Mouse (Mus musculus) bone marrow, adult 2 months (tissue): Measurements from ENCODE around the gene Ssna1. TPM values are rescaled to one million over a fixed set of nuclear protein-coding genes. Genes with fewer than 3 reads are reported as not detected.

Source experiments
- H3K27ac ChIP-seq: fragments of 200-500 bp; 2 replicates; pipeline ENCODE4 v1.5.1; 2012; ENCODE audit warnings: low read depth, mild to moderate bottlenecking, control low read depth, inconsistent platforms, low read length; ENCODE audit not compliant: control insufficient read depth, poor library complexity, insufficient read depth
- H3K4me1 ChIP-seq: fragments of 200-500 bp; 2 replicates; pipeline ENCODE4 v1.6.1; 2011; ENCODE audit warnings: low read length; ENCODE audit not compliant: control insufficient read depth, insufficient read depth
- H3K4me3 ChIP-seq: fragments of 200-500 bp; replicated peaks from 2 replicates; pipeline ENCODE3; 2011; ENCODE audit warnings: mild to moderate bottlenecking, low read depth, low read length, control low read depth; ENCODE audit not compliant: control insufficient read depth
- CTCF ChIP-seq: fragments of 200-500 bp; IDR thresholded peaks from 2 replicates; pipeline ENCODE4 v1.5.1; 2011; ENCODE audit warnings: low read length, control low read depth; ENCODE audit not compliant: control insufficient read depth, insufficient read depth
- POLR2A ChIP-seq: fragments of 200-500 bp; IDR thresholded peaks from 2 replicates; pipeline ENCODE4 v1.6.1; 2011; ENCODE audit warnings: low read depth, mild to moderate bottlenecking, control low read depth, low read length, borderline replicate concordance; ENCODE audit not compliant: control insufficient read depth
- WGBS: fragments of 180-500 bp; shearing (Covaris S2); methylation state at CpG from one replicate; pipeline ENCODE4 v1.1.7; 2018; 5-methylcytosine and 5-hydroxymethylcytosine counted together
- polyA plus RNA-seq: library from polyadenylated mRNA; stranded (reverse); fragments of >200 nt; gene quantifications from 2 replicates; pipeline ENCODE4 v1.2.4, GENCODE M21; 2011; ENCODE audit warnings: low replicate concordance; ENCODE audit not compliant: missing spikeins, insufficient read depth, insufficient read length

The Ssna1 gene
- polyA plus RNA-seq, 1 experiment, result 65.8 TPM

DNA sequence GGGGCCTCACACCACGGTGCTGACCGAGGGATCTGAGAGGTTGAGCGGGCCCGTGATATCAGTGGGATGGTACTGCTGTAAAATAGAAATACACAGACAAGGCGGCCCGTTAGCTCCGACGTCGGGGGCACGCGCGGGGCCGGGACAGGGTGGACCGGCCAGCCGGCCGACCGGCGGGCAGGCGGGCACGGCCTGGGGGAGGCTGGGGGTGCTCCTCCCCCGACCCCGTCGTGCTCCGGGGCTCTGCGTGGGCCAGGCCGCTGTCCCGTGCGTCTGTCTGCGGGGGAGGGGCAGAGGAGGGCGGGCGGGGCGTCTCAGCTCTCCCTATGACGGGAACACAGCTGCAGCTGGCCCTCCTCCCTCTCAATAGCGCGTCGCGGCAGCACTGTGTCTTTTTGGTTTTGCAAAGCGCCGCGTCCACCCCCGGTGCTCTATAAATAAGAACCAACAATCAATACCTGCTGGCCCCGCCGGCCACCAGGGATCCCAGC, 19.9 kb upstream of the Ssna1 start:
- no peak overlapping the region for H3K4me3 ChIP-seq

DNA sequence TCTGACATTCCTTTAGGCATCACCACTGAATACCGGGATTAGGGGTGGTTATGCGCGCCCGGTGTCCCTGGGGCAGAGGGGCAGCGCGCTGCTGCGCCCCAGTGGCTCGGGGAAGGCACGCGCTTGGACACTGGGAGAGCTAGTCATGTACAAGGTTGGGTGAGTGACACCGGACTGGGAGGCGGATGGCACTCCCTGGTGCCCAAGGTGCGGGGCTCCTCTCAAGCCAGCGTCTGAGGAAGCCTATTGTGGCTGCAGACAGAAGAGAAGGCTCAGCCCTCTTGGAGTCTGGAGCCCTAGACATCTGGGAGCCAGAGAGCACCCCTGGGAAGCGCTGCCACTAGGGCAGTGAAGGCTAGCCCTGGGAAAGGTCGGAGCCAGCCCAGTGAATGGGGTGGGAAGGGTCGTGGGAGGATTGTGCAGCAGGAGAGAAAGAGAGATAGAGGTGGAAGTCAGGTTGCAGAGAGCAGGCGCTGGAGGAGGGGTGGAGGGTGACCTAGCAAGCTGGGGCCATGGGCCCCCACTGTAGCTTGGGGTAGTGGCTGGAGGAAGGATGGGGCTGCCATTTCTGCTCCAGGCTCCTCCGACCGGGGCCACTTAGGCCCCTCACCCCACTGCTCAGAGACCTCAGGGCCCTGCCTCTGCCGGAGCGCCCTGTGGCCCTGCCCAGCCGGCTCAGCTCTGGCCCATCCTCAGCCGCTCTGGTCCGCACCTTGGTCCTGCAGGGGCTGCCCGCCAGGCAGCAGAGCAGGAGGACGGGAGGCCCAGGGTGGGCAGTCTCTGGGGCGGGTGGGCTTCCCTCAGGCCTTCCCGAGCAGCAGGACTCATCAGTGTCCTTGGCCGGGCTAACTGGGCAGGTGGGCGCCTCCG, 19.2 kb upstream of the Ssna1 start:
- WGBS, result 10% methylated on average over 32 of the region's 32 CpGs
- TF ChIP-seq CTCF (no peak), POLR2A (no peak)
- Histone ChIP-seq H3K4me3 (no peak overlapping the region), H3K4me1 (no peaks in the 10 kb centered on the region), H3K27ac (no peak overlapping the region)

More for the DNA sequence above, 19.9 kb upstream of the Ssna1 start:
- Histone ChIP-seq H3K27ac (no peak overlapping the region), H3K4me1 (no peaks in the 10 kb centered on the region)
- TF ChIP-seq CTCF, result no peak
- no peak for TF ChIP-seq POLR2A
- WGBS, result 8% methylated on average over 43 of the region's 43 CpGs

DNA sequence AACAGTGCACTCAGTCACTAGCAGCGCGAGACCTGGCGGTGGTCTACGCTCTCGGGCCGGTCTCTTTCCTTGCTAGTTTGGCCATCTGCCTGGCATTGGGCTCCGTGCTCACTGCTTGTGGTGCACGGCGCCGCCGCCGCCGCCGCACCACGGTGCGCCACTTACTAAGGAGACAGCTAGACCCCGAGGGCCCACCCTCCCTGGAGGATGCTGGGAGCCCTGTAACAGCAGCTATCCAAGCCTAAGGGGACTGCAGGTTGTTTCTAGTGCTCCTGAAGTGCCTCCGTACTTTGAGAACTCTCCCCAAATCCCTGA, 18.5 kb upstream of the Ssna1 start:
- no peak for TF ChIP-seq POLR2A
- TF ChIP-seq CTCF, result no peak
- no peak overlapping the region for H3K27ac ChIP-seq
- no peaks in the 10 kb centered on the region for H3K4me1 ChIP-seq
- no peak overlapping the region for H3K4me3 ChIP-seq
- WGBS, result 4% methylated on average over 18 of the region's 18 CpGs

DNA sequence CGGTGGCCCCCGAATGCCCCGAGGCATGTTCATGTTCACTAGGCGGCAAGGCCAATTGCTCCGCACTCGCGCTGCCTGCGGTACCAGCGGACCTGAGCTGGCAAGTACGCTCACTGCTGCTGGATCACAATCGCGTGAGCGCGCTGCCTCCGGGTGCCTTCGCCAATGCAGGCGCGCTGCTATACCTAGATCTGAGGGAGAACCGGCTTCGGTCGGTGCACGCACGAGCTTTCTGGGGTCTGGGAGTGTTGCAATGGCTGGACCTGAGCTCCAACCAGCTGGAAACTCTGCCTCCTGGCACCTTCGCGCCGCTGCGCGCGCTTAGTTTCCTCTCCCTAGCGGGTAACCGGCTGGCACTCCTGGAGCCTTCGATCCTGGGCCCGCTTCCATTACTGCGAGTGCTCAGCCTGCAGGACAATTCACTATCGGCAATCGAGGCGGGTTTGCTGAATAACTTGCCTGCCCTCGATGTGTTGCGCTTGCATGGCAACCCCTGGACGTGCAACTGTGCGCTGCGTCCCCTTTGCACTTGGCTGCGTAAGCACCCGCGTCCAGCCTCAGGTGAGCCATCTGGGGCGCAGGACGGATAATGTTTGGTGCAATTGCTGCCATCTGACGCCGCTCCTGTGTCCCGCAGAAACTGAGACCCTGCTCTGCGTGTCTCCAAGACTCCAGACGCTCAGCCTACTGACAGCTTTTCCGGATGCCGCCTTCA, 18.0 kb upstream of the Ssna1 start:
- no peak for TF ChIP-seq CTCF
- no peak for TF ChIP-seq POLR2A

DNA sequence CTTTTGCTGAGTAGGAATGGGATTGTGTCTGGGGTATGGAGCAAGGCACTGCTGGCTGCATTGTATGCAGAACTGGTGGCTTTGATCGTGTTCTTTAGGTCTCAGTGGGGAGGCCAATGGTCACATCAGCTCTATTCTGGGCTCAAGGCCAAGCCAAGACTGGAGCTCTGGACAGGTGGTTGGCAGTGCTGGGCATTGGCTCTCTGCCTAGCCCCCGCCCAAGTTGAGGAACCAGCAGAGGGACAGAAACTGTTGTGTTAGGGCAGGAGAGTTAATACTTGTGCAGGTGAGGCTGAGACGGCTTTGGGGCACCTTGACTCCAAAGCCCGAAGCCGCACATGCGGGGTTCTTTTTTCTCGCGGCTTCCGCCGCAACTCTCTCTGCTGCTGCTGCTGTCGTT, 17.4 kb upstream of the Ssna1 start, which contains the start of gene Lrrc26:
TSS of gene Lrrc26 (plus strand) at position 265 of the 400 bp plus-strand sequence.
- 6% methylated on average over 11 of the region's 11 CpGs for WGBS
- TF ChIP-seq POLR2A (no peak), CTCF (no peak)
- no peak within 1 kb of the TSS for H3K4me3 ChIP-seq
- H3K27ac ChIP-seq, result no peak within 1 kb of the TSS
- no peaks in the 10 kb centered on the region for H3K4me1 ChIP-seq

More for the DNA sequence above, 18.0 kb upstream of the Ssna1 start:
- no peak overlapping the region for H3K27ac ChIP-seq
- H3K4me3 ChIP-seq, result no peak overlapping the region
- H3K4me1 ChIP-seq, result no peaks in the 10 kb centered on the region
- WGBS, result 3% methylated on average over 54 of the region's 54 CpGs

DNA sequence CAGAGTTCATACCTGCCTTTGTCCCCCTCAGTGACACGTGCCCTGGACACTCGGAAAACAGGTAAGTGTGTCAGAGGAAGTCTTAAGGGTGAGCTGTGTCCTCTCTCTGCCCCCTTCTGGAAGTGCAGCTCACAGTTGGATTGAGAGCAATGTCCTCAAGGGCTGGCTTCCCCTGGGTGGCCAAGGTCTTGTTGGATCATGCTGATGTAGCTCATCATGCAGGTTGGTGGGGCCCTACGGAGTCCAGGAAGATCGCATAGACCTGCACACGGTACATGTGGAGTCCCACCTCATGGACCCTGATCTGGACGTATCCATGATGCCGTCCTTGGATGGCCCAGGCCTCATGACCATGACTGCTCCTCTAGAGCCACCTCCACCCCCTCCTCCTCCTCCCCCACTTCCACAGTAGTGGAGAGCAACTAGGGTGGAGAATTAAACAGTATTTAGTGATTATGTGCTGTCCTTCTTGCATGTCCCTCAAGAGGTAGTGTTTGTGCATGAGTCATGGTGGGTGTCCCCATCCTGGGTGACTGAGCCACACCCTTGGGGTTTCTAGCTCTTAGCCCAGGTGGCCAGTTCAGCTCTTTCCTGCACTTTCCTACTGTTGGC, 16.6 kb upstream of the Ssna1 start:
- H3K27ac ChIP-seq, result no peak overlapping the region
- H3K4me1 ChIP-seq, result no peaks in the 10 kb centered on the region
- H3K4me3 ChIP-seq, result no peak overlapping the region
- TF ChIP-seq CTCF (no peak), POLR2A (no peak)
- WGBS, result 85% methylated on average over 7 of the region's 7 CpGs

DNA sequence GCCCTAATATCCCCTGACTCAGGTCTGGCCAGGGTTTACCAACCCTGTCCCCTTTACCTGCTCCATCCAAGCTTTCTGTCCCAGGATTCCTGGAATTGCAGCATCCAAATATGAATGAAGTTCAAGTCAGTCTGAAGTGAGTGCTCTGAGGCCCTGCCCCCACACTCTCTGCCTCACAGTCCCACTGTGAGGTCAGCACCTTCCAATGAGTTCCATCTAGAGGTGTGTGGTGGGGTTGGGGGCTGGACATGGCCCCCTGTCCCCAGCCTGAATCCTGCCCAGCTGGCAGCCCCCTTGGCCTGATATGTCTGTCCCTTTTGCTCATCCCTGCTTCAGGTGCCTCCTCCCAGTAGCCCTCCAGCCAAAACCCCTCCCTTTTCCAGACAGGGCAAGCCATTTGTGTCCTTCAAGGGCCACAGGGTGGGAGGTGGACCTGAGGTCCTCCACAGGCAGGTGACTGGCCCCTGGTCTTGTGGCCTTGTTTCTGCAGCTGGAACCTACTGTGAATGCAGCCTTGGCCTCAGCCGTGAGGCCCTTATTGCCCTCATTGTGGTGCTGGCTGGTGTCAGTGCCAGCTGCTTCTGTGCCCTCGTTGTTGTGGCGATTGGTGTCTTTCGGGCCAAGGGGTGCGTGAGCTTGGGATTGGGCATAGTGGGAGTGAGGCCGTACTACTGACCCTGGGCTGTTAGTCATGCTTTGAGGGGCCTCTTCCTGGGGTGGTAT, 15.8 kb upstream of the Ssna1 start, which contains the start of gene Tmem210:
TSS of gene Tmem210 (plus strand) at position 219 of the 723 bp plus-strand sequence.
- Histone ChIP-seq H3K4me3 (no peak within 1 kb of the TSS), H3K4me1 (no peaks in the 10 kb centered on the region), H3K27ac (no peak within 1 kb of the TSS)
- 85% methylated on average over 6 of the region's 6 CpGs for WGBS
- no peak for TF ChIP-seq CTCF
- TF ChIP-seq POLR2A, result no peak
